Mouse (Mus musculus): ENCODE results near the gene Tmem131l. TPM values are rescaled to one million over a fixed set of nuclear protein-coding genes. Genes with fewer than 3 reads are reported as not detected.

The Tmem131l gene
- polyA plus RNA-seq, 1 experiment from 2014 or later: 19.8 TPM

- Histone ChIP-seq H3K4me1 (ENCODE audit: control insufficient read depth, insufficient read depth, low read length) (peaks cover 29% of the 10 kb centered on the region), H3K4me2 (ENCODE audit: low read depth, low read length) (no peak overlapping the region), H3K4me3 (ENCODE audit: low read length) (no peak overlapping the region), H3K27me3 (replicated peaks; ENCODE audit: control insufficient read depth, insufficient read depth, low read length) (no peaks in the 10 kb centered on the region), H3K9ac (ENCODE audit: low read depth, low read length) (no peak overlapping the region), H3K27ac (ENCODE audit: low read length) (no peak overlapping the region), H3K9me3 (ENCODE audit: control insufficient read depth, low read length) (no peaks in the 10 kb centered on the region), H3K36me3 (ENCODE audit: control insufficient read depth, insufficient read depth, low read length) (no peaks in the 10 kb centered on the region)
- WGBS: 86% methylated on average over 8 of the region's 8 CpGs
- no peak for ATAC-seq
Measured at GRCm38 (mm10) chr3:83987533-83988112, 52.4 kb downstream of the Tmem131l start.

- no peaks in the 10 kb centered on the region for H3K36me3 ChIP-seq (ENCODE audit: control insufficient read depth, insufficient read depth, low read length)
Measured at GRCm38 (mm10) chr3:83986740-83987139, 53.2 kb downstream of the Tmem131l start.

GRCm38 (mm10) chr3:83985426-83985825 is 54.5 kb downstream of the Tmem131l start:
- Histone ChIP-seq H3K36me3 (ENCODE audit: control insufficient read depth, insufficient read depth, low read length) (no peaks in the 10 kb centered on the region), H3K27me3 (replicated peaks; ENCODE audit: control insufficient read depth, insufficient read depth, low read length) (no peaks in the 10 kb centered on the region), H3K27ac (ENCODE audit: low read length) (no peak overlapping the region; the same call in 1 of the 2 replicates), H3K4me1 (ENCODE audit: control insufficient read depth, insufficient read depth, low read length) (peaks cover 31% of the 10 kb centered on the region), H3K9me3 (ENCODE audit: control insufficient read depth, low read length) (no peaks in the 10 kb centered on the region), H3K9ac (ENCODE audit: low read depth, low read length) (no peak overlapping the region), H3K4me2 (ENCODE audit: low read depth, low read length) (no peak overlapping the region), H3K4me3 (ENCODE audit: low read length) (no peak overlapping the region)
- 65% methylated on average over 6 of the region's 6 CpGs for WGBS
- ATAC-seq: no peak

More at GRCm38 (mm10) chr3:83986740-83987139, 53.2 kb downstream of the Tmem131l start:
- peaks cover 29% of the 10 kb centered on the region for H3K4me1 ChIP-seq (ENCODE audit: control insufficient read depth, insufficient read depth, low read length)
- no peaks in the 10 kb centered on the region for H3K27me3 ChIP-seq (replicated peaks; ENCODE audit: control insufficient read depth, insufficient read depth, low read length)
- WGBS: 64% methylated on average over 3 of the region's 3 CpGs
- H3K4me3 ChIP-seq (ENCODE audit: low read length): no peak overlapping the region
- no peak overlapping the region for H3K9ac ChIP-seq (ENCODE audit: low read depth, low read length)
- no peak overlapping the region for H3K27ac ChIP-seq (ENCODE audit: low read length)
- no peaks in the 10 kb centered on the region for H3K9me3 ChIP-seq (ENCODE audit: control insufficient read depth, low read length)
- no peak for ATAC-seq
- no peak overlapping the region for H3K4me2 ChIP-seq (ENCODE audit: low read depth, low read length)

- ATAC-seq: peak; percentile 57
- Histone ChIP-seq H3K36me3 (ENCODE audit: control insufficient read depth, insufficient read depth, low read length) (no peaks in the 10 kb centered on the region), H3K4me1 (ENCODE audit: control insufficient read depth, insufficient read depth, low read length) (peaks cover 32% of the 10 kb centered on the region), H3K27ac (ENCODE audit: low read length) (no peak overlapping the region), H3K4me3 (ENCODE audit: low read length) (no peak overlapping the region), H3K27me3 (replicated peaks; ENCODE audit: control insufficient read depth, insufficient read depth, low read length) (no peaks in the 10 kb centered on the region), H3K4me2 (ENCODE audit: low read depth, low read length) (no peak overlapping the region), H3K9me3 (ENCODE audit: control insufficient read depth, low read length) (no peaks in the 10 kb centered on the region), H3K9ac (ENCODE audit: low read depth, low read length) (no peak overlapping the region)
- 57% methylated on average over 4 of the region's 4 CpGs for WGBS
Measured at GRCm38 (mm10) chr3:83984379-83984778, 55.6 kb downstream of the Tmem131l start.

- H3K9me3 ChIP-seq (ENCODE audit: control insufficient read depth, low read length): no peaks in the 10 kb centered on the region
- no peaks in the 10 kb centered on the region for H3K27me3 ChIP-seq (replicated peaks; ENCODE audit: control insufficient read depth, insufficient read depth, low read length)
- H3K4me3 ChIP-seq (ENCODE audit: low read length): no peak overlapping the region
- ATAC-seq: no peak
- H3K4me2 ChIP-seq (ENCODE audit: low read depth, low read length): no peak overlapping the region
- H3K4me1 ChIP-seq (ENCODE audit: control insufficient read depth, insufficient read depth, low read length): peaks cover 23% of the 10 kb centered on the region
- no peaks in the 10 kb centered on the region for H3K36me3 ChIP-seq (ENCODE audit: control insufficient read depth, insufficient read depth, low read length)
- H3K9ac ChIP-seq (ENCODE audit: low read depth, low read length): no peak overlapping the region
- H3K27ac ChIP-seq (ENCODE audit: low read length): no peak overlapping the region
- 88% methylated on average over 4 of the region's 4 CpGs for WGBS
Measured at GRCm38 (mm10) chr3:83982821-83983220, 57.2 kb downstream of the Tmem131l start.

GRCm38 (mm10) chr3:83980231-83980872 is 59.6 kb downstream of the Tmem131l start:
- Histone ChIP-seq H3K4me1 (ENCODE audit: control insufficient read depth, insufficient read depth, low read length) (peaks cover 13% of the 10 kb centered on the region), H3K36me3 (ENCODE audit: control insufficient read depth, insufficient read depth, low read length) (no peaks in the 10 kb centered on the region), H3K27ac (ENCODE audit: low read length) (no peak overlapping the region), H3K9ac (ENCODE audit: low read depth, low read length) (no peak overlapping the region), H3K27me3 (replicated peaks; ENCODE audit: control insufficient read depth, insufficient read depth, low read length) (no peaks in the 10 kb centered on the region), H3K4me3 (ENCODE audit: low read length) (no peak overlapping the region), H3K9me3 (ENCODE audit: control insufficient read depth, low read length) (no peaks in the 10 kb centered on the region), H3K4me2 (ENCODE audit: low read depth, low read length) (no peak overlapping the region)
- ATAC-seq: no peak
- WGBS: 38% methylated on average over 6 of the region's 6 CpGs

- H3K4me1 ChIP-seq (ENCODE audit: control insufficient read depth, insufficient read depth, low read length): peaks cover 5% of the 10 kb centered on the region
- no peak overlapping the region for H3K9ac ChIP-seq (ENCODE audit: low read depth, low read length)
- WGBS: 76% methylated on average over 4 of the region's 4 CpGs
- H3K36me3 ChIP-seq (ENCODE audit: control insufficient read depth, insufficient read depth, low read length): no peaks in the 10 kb centered on the region
- H3K27me3 ChIP-seq (replicated peaks; ENCODE audit: control insufficient read depth, insufficient read depth, low read length): no peaks in the 10 kb centered on the region
- no peaks in the 10 kb centered on the region for H3K9me3 ChIP-seq (ENCODE audit: control insufficient read depth, low read length)
- H3K27ac ChIP-seq (ENCODE audit: low read length): no peak overlapping the region
- no peak overlapping the region for H3K4me3 ChIP-seq (ENCODE audit: low read length)
- ATAC-seq: no peak
- H3K4me2 ChIP-seq (ENCODE audit: low read depth, low read length): no peak overlapping the region
Measured at GRCm38 (mm10) chr3:83978497-83979410, 61.2 kb downstream of the Tmem131l start.

- H3K9me3 ChIP-seq (ENCODE audit: control insufficient read depth, low read length): no peaks in the 10 kb centered on the region
- H3K9ac ChIP-seq (ENCODE audit: low read depth, low read length): no peak overlapping the region
- no peak overlapping the region for H3K27ac ChIP-seq (ENCODE audit: low read length)
- H3K27me3 ChIP-seq (replicated peaks; ENCODE audit: control insufficient read depth, insufficient read depth, low read length): no peaks in the 10 kb centered on the region
- H3K36me3 ChIP-seq (ENCODE audit: control insufficient read depth, insufficient read depth, low read length): no peaks in the 10 kb centered on the region
- ATAC-seq: no peak
- H3K4me2 ChIP-seq (ENCODE audit: low read depth, low read length): no peak overlapping the region
- no peak overlapping the region for H3K4me3 ChIP-seq (ENCODE audit: low read length)
- H3K4me1 ChIP-seq (ENCODE audit: control insufficient read depth, insufficient read depth, low read length): peaks cover 5% of the 10 kb centered on the region
- 61% methylated on average over 3 of the region's 3 CpGs for WGBS
Measured at GRCm38 (mm10) chr3:83977817-83978216, 62.2 kb downstream of the Tmem131l start.

- ATAC-seq: no peak
- Histone ChIP-seq H3K36me3 (ENCODE audit: control insufficient read depth, insufficient read depth, low read length) (no peaks in the 10 kb centered on the region), H3K4me1 (ENCODE audit: control insufficient read depth, insufficient read depth, low read length) (peaks cover 5% of the 10 kb centered on the region), H3K9ac (ENCODE audit: low read depth, low read length) (no peak overlapping the region), H3K27ac (ENCODE audit: low read length) (no peak overlapping the region), H3K4me3 (ENCODE audit: low read length) (no peak overlapping the region), H3K27me3 (replicated peaks; ENCODE audit: control insufficient read depth, insufficient read depth, low read length) (no peaks in the 10 kb centered on the region), H3K4me2 (ENCODE audit: low read depth, low read length) (no peak overlapping the region), H3K9me3 (ENCODE audit: control insufficient read depth, low read length) (no peaks in the 10 kb centered on the region)
- 83% methylated on average over 3 of the region's 3 CpGs for WGBS
Measured at GRCm38 (mm10) chr3:83976161-83976560, 63.8 kb downstream of the Tmem131l start.
